Mouse (Mus musculus) left cerebral cortex, postnatal 4 days (tissue): ENCODE data around the gene Plin3. TPM values are rescaled to one million over a fixed set of nuclear protein-coding genes. Genes with fewer than 3 reads are reported as not detected.
"Not testable (repeated sequence)": the region's sequence is repeated elsewhere in the genome, so short reads cannot be mapped to it uniquely, and the experiment has no call there.

Experiments
- DNase-seq: peaks from one replicate; pipeline ENCODE4 v3.0.0-alpha.2; 2022
- intact Hi-C: fragments of 180-260 bp; cut with DNase I; formaldehyde crosslinking; loops from one replicate; pipeline ENCODE4 v1.15.1; 2025
- total RNA-seq, 2 experiments: library from RNA; stranded (reverse); gene quantifications; 2 replicates each; pipeline ENCODE4 v1.2.3; 2021

Gene Plin3
- total RNA-seq, 2 experiments from 2014 or later = 4.5 to 6.1 TPM

DNA sequence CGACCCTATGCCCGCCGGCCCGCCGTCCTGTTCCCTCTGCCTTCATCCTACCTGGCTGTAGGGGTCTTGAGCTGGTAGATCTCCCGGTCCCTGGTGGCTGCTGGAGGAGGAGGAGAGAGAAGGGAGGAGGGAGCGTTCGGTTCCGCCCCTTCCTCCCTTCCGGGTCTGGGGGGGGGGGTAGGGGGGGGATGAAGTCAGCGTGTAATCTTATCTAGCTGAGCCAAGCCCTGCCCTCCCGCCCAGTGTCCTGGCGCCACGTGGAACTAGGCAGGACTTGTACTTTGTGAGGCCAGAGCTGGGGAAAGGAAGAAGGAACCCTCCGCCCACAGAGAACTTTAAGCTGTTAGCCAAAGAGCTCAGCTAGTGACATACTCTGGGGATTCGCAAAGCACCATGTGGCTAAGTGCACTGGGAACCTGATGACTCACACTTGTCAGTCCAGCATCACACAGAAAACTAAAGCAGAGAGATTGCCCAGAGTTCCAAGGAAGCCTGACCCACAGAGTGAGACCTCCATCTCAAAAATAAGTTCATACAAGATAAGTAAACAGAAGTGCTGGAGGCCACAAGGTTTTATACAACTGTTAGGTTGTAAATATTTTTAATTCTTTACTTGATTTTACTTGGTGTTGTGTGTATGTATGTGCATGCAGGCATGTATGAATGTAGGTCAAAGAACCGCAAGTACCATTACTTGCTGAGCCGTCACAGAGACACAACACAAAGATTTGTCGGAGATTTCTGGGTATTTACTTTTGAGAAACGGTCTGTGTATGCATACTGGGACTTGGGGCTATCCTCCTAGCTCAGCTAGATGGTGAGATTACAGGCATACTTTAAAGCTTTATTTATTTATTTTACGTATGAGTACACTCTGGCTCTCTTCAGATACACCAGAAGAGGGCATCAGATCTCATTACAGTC, 15.8 kb downstream of the Plin3 start, which contains the start of gene Ticam1:
Gene Ticam1 (minus strand): TSS at position 144 of the 924 bp plus-strand sequence.
- DNase-seq = peak; percentile 84
- intact Hi-C loops = no loop called here

DNA sequence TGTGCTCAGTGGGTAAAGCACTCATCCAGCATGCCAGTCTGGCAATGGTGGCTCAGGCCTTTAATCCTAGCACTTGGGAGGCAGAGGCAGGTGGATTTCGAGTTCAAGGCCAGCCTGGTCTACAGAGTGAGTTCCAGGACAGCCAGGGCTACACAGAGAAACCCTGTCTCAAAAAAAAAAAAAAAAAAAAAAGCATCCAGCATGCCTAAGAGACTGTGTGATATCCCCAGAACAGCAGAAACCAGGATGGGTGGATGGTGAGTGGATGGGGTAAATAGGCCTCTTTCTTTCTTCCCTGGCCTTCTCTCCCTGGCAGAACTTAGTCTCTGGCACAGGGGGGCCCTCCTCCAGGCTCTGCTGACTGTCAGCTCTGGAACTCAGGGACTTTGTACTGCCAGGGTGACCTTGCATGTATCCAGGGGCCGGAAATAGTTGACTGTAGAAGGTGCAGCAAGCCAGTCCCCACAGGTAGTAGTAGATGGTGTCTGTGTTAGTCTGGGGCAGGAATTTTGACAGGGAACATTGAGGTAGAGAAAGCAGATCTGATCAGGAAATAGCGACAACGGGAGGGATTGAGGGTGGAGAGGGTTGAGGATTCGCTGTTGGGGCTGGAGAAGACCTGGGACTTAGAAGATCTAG, 16.7 kb downstream of the Plin3 start:
- DNase-seq = no peak
- intact Hi-C loops = no loop called here

DNA sequence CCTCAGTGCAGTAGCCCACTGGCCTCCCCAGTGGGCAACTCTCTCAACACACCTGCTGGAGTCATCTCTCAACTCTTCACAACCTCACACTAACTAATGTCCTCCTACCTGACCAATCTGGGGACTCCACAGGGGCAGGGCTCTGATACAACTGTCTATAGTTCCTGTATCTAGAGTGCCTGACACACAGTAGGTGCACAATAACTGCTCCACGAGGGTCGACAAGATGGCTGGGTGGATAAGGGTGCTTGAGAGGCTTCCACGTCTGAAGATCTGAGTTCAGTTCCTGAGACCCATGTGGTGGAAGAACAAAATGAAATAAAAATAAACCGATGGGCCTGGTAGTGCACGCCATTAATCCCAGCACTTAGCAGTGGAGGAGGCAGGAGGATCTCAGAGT, 18.7 kb downstream of the Plin3 start:
- intact Hi-C loops = no loop called here
- DNase-seq = no peak

DNA sequence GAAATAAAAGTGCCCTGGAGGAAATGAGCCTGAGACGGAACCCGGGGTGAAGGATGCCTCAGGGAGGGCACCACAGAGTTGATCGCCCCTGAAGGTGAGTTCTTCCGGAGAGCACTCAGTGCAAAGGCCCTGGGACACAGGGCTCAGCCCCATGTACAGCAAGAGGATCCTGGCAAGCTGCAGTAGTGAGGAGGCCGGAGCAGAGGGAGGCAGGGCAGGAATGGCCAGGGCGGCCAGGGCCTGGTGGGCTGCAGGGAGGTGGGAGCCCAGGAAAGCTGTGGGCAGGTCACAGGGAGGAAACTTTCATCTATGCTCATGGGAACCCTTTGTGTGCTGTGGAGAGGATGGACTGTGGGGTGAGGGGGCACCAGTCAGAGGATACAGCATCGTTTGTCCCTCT, 19.2 kb downstream of the Plin3 start:
- no peak for DNase-seq
- intact Hi-C loops = no loop called here

DNA sequence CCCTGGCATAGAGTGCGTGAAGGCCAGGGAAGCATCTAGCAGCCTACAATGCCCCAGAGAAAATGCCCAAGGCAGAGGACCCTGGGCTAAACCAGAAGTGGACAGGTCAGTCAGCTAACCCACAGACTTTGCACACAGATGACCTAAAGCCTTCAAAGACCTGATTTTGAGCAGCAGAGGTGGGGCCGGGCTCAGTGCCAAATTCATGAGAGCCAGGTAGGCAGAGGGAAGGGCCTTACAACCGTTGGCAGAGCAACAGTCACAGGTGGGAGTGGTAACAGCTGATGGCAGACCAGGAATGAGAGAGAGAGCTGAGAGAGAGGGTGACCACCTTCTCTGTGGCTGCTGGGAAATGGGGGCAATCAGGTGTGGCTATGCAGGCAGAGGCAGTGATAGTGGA, 20.0 kb downstream of the Plin3 start:
- intact Hi-C loops = no loop called here
- no peak for DNase-seq

DNA sequence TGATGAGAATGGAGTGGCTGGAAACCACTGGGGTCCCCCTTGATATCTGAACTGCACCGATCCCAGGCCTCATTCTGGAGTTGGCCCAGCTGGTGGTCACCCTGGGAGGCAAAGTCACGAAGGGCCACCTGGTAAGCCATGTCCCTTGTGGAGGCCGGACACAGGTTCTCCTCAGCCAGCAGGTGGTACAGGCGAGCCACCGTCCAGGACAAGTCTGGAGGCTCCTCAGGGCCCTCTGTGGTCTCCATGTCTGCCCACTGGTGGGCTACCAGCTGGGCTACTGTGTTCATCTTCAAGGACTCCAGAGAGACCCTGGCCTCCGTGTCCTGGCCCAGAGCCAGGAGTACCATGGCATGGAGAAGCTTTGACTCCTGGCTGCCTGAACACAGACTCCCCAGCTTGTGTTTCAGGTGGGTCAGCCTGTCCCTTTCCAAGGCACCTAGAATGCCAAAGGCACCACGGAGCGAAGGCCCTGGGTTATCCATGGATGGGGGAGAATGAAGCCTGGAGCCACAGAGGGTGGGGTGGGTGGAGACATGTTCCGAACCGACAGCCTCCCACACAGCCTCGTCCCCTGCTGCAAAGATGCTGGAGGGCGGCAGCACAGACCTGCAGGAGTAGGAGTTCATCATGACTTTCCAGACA, 20.9 kb downstream of the Plin3 start:
- intact Hi-C loops = no loop called here
- no peak for DNase-seq

DNA sequence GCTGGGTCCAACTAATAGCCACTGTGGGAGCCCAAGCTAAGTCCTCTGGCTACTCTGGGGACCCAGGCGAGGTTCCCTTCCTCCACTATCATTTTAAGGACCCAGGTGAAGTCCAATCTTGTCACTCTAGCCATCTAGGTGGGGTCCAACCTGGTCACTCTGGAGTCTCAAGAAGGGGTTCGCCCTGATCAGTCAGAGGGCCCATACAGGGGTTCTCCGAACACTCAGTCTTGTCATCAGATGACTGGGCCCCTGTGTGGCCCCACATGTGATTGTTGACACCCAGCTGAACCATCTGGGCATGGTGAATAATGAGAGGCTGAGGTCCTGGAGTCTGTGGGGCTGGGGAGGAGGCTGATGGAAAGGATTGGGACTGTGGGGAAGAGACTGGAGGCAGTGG, 22.9 kb downstream of the Plin3 start:
- no peak for DNase-seq
- intact Hi-C loops = no loop called here

DNA sequence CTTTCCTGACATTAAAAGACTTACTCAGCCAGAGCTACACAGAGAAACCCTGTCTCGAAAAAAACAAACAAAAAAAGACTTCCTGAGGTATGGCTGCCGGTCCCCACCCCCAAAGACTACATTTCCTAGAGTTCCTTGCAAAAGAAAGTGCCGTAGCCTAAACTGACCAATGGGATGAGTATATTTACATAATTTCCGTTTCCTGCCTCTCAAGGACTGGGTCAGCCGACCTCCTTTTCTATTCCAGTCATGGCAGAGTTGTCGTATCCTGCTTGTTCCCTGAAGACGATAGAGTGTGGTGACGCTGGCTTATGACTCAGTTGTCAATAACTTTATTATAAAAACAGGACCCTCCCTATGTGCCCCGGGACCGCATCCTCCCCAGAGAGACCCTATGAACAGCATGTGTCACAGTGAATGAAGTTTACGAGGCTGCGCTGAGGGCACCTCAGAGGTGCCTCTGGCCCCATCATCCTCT, 23.5 kb downstream of the Plin3 start:
- peak; percentile 49 for DNase-seq
- intact Hi-C loops = no loop called here

DNA sequence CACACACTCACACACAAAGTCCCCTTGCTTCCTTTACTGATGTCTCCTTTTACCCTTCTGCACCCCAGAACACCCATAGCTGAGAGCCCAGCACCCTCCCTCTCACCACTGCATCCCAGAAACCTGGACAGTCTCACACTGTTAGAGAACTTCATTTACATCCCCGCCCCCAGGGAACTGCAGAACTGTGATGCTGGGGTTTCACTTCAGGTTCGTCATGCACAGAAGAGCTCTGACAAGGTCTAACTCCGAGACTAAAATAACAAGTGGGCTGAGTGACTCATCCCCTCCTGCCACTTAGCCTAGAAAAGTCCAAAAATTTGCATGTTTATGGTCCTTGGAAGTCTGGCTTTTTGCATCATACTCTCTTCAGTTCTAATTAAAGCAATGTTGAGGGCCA, 26.4 kb downstream of the Plin3 start:
- intact Hi-C loops = no loop called here
- no peak for DNase-seq

DNA sequence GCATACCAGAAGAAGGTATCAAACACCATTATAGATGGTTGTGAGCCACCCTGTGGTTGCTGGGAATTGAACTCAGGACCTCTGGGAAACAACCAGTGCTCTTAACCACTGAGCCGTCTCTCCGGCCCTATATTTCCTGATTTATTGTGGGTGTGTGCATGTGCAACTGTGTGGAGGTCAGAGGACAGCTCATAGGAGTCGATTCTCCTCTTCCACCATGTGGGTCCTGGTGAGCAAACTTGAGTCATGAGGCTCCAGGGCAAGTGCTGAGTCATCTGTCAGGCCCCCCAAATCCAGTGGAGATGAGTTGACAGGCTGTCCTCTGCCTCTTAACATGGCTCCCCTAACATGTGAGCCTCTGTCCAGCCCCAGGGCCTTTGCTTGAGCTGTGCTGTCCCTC, 26.8 kb downstream of the Plin3 start:
- DNase-seq = no peak
- intact Hi-C loops = no loop called here

DNA sequence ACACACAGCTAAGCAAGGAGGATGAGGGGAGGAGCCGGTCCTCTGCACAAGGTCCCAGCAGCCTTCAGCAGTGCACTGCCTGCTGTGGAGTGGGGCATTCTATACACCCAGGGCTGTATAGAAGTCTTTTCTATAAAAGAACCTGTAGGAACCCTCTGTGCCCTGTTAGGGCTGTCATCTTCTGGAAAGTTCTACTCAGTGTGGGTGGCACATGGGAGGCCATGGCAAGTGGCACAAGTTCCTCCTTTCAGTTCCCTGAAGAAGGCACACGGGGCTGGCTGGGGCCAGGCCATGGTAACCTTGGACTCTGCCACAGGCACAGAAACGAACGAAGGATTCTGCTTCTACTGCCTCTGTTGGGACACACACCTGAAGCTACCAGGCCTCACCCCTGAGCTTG, 27.7 kb downstream of the Plin3 start:
- intact Hi-C loops = no loop called here
- no peak for DNase-seq

DNA sequence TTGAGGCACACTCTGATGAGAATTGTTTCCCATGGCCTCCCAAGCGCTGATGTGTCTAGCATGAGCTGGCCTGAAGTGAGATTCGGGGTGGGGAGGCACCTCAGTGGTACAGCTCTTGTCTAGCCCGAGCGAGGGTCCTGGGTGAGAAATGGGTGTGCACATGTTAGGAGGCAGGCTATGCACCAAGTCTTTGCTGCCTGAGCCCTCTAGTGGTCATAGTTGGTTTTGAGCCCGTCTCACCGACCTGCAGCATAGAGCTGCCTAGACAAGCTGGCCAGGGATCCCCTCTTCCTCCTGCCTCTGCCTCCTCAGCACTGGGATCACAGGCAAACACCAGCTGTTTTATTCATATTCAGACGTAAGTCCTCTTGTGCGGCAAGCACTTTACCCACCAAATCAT, 28.7 kb downstream of the Plin3 start:
- peak; percentile 77 for DNase-seq
- intact Hi-C loops = no loop called here

DNA sequence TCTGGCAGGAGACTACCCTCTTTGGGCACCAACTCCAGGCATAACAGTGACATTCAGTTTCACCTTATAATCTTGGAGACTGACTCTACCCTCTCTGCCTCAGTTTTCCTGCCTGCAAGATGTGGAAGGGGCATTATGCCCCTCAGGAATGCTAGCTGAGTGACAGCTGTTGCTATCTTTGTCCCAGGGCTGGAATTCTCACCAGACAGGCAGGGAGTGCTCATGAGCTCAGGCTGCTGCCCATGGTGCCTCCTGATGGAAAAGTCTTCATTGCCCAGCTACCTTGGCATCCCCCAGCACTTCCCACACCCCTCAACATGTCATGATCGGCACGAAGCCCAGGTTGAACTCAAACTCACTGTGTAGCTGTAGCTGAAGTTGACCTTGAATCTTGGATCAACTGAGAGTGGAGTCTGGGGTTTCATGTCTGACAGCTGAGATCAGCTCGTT, 30.0 kb downstream of the Plin3 start:
- DNase-seq = no peak
- intact Hi-C loops = no loop called here

DNA sequence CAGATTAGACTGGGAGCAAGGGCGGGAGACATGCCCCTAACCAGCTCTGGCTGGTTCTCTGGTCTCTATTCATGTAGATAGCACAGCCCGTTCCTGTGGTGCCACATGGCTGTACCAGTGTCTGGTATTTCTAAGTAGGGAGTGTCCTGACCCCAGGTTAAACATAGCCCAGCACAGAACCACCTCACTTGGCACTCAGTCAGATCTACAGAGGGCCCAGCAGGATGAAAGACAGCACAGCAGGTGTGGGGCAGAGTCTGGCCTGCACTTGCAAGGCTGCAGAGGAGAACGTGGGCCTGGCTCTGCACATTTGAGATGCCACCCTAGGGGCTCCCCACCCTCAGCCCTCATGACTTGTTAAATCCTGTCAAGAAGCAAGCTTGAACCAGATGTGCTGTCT, 31.5 kb downstream of the Plin3 start:
- intact Hi-C loops = no loop called here
- DNase-seq = no peak

DNA sequence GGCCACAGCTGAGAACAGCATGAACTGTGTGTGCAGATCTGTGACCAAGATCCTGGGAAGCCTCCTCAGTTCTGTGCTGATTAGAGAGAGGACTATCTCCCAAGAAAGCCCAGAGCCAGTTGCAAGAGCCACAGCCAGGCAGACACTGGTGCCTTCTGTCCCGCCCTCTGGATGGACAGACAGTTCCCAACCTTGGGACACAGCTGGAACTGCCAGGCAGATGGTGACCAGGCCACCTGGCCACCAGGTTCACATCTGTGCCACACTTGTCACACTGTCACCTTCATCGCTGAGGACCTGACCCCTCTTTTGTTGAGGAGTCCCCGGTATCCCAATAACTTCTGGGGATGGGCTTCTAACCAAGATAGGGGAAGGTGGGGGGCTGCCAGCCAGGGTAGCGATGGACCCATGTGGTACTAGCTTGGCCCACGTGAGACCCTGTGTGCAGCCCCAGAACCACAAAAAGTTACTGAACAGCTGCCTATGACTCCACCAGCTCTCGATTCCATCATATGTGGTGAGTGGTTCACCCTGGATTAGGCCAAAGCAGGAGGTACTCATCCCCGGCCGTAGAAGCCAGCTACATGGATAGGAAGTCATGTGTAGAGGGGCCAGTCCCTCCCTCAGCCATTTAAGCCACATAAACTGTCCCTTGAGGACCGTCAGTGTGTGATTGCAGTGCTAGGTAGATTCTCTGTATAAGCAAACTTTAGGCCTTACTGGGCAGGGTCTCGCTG, 33.2 kb downstream of the Plin3 start:
- intact Hi-C loops = no loop called here
- no peak for DNase-seq

DNA sequence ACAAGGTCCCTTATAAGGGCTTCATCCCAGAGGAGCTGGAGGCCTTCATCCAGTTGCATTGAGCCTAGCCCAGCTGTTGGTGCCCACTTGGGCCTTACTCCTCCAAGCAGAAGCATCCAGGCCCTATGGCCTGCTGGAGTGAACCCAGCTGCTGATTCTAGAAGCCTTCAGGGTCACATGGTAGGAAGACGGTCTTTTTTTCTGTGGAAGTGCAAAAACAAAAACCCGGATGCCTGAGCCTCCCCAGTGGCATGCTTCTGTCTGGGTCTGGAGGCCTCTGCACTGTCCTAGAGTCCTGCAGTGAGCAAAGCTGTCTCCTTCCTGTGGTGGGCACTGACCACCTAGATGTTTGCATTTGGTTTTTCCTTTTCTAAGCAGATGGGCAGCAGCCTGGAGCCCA, 33.9 kb downstream of the Plin3 start:
- DNase-seq, intact Hi-C loops: not testable (repeated sequence)

DNA sequence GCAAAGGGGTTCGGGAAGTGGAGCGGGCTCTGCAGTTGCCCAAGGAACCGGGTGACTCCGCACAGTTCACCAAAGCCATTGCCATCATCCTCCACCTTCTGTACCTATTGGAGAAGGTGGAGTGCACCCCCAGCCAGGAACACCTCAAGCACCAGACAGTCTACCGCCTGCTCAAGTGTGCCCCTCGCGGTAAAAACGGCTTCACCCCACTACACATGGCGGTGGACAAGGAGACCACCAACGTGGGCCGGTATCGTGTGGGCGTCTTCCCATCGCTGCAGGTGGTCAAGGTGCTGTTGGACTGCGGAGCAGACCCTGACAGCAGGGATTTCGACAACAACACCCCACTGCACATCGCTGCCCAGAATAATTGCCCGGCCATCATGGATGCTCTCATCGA, 34.4 kb downstream of the Plin3 start:
- intact Hi-C loops, DNase-seq: not testable (repeated sequence)

DNA sequence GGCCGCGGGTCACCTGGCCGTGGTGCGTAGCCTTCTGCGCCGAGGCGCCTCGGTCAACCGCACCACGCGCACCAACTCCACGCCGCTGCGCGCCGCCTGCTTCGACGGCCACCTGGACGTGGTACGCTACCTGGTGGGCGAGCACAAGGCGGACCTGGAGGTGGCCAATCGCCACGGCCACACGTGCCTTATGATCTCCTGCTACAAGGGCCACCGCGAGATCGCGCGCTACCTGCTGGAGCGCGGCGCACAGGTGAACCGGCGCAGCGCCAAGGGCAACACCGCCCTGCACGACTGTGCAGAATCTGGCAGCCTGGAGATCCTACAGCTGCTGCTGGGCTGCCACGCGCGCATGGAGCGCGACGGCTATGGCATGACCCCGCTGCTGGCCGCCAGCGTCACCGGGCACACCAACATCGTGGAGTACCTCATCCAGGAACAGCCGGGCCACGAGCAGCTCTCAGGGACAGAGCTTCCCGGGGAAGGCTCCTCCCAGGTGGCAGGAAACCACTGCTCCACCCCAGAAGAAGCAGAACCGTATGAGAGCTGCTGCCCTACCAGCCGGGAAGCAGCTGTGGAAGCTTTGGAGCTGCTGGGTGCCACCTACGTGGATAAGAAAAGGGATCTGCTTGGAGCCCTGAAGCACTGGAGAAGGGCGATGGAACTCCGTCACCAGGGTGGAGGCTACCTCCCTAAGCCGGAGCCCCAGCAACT, 35.3 kb downstream of the Plin3 start:
- DNase-seq = no peak
- intact Hi-C loops = no loop called here

DNA sequence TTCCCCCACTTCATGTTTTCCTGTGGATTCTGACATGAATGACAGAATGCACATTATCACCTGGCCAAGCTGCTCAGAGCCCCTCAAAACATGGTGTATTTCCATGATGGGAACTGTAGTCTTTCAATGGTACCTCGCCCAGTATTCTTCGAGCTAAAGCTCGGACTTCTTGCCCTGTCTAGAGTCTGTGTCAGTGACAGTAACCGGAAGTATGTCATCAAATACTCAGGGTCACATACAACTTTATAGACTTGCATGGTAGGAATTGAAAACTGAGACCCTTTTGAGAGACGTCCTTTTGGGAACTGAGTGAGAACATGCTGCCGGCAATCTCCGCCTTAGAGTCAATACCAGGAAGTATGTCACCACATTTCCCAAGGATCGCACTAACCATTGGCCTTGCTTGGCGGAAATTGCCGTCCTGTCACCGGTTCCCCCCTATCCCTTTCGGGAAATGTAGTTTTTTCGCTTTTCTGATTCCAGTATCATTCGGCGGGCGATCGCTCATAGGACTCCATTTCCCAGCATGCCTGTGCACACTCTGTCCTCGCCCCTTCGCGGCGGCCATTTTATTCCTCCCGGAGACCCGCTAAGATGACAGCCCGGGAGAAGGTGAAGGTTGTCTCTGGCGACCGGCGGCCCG, 36.3 kb downstream of the Plin3 start, which contains the start of gene Fem1a:
Gene Fem1a (plus strand): TSS at position 572 of the 643 bp plus-strand sequence.
- intact Hi-C loops = no loop called here

DNA sequence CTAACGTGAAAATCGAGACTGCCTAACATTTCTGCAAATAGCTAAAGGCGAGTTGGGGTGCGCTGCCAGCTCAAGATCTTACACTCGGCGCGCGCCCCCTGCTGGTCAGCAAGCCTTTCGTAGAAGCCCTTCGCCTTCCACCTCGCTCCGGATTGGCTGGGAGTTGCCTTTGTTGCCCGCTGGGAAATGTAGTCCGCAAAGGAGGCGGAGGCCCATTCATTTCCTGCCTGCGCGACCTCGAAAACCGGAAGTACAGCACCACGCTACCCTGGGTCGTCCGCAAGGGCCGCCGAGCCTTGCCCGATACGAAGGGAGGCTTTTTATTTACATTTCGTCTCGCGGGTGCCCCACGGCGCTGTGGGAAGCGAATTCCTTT, 36.8 kb downstream of the Plin3 start:
- intact Hi-C loops = no loop called here
- peak; percentile 100 for DNase-seq

More for the DNA sequence above, 36.3 kb downstream of the Plin3 start, which contains the start of gene Fem1a:
- peak; percentile 92 for DNase-seq
